In genomic region chr1:164713798-164714551, GRCm38 (mm10) we compare ENCODE assay signal across 18 mouse cellular contexts.
DNase-seq lines count a peak whose midpoint lies in the region; ATAC-seq and TF ChIP-seq lines count a peak whose summit lies in the region.
"Had no signal": no experiment of that assay in that cellular context is flagged by ENCODE, and none has a peak within 500 bp of the region (broad histone marks: within the 10 kb centered on the region; RNA-seq: fewer than 3 reads in every experiment).

No protein-coding gene starts in this region.

- peak; percentile 100 for DNase-seq in liver, adult 2 months (ENCODE audit: extremely low read depth, low read depth, low spot score)
- DNase-seq in liver: no peak
- DNase-seq in liver, embryonic 14.5 days (ENCODE audit: low read depth in 3 of 3, low spot score in 3 of 3): peak in 2 of 3 experiments; percentile 24
- no peak for DNase-seq in retina, embryonic 14.5 days (ENCODE audit: low spot score)
- DNase-seq in midbrain, embryonic 11.5 days (ENCODE audit: low spot score, missing footprints): no peak
- DNase-seq in neural tube, embryonic 10.5 days (ENCODE audit: extremely low spot score, low spot score): no peak
- DNase-seq: adrenal gland, postnatal 25 days; cerebellum, postnatal 10 days; right cerebral cortex, postnatal 14 days had no signal

- no peak for TF ChIP-seq POLR2A in liver, adult 2 months (IDR thresholded peaks at IDR 0.05; ENCODE audit: extremely low read depth, insufficient read depth, low read length)

- H3K79me2 ChIP-seq in liver, adult 2 months (ENCODE audit: control insufficient read depth, insufficient read depth, low read length): no peaks in the 10 kb centered on the region

- no peak for TF ChIP-seq CTCF in liver, adult 2 months (IDR thresholded peaks at IDR 0.05; ENCODE audit: low read depth, low read length)
- no peak for TF ChIP-seq CTCF in liver, embryonic 14.5 days (IDR thresholded peaks at IDR 0.05; ENCODE audit: low read depth)

- WGBS in liver, adult 2 months: 13% methylated on average over 4 of the region's 4 CpGs
- 53% methylated on average over 4 of the region's 4 CpGs for WGBS in kidney, embryonic 14.5 days
- 37% methylated on average over 4 of the region's 4 CpGs for WGBS in liver, embryonic 14.5 days (ENCODE audit: insufficient replicate concordance)
- WGBS in stomach, embryonic 15.5 days: 46% methylated on average over 4 of the region's 4 CpGs
- WGBS in midbrain, embryonic 11.5 days: 85% methylated on average over 4 of the region's 4 CpGs

- TF ChIP-seq EP300 in liver, embryonic 14.5 days (IDR thresholded peaks at IDR 0.05; ENCODE audit: low read depth): no peak

- no peak overlapping the region for H3K9ac ChIP-seq in liver, adult 2 months (ENCODE audit: low read depth, low read length)
- no peak overlapping the region for H3K9ac ChIP-seq in kidney, embryonic 14.5 days (ENCODE audit: low read depth, low read length)
- H3K9ac ChIP-seq in liver, embryonic 14.5 days (replicated peaks): no peak overlapping the region
- H3K9ac ChIP-seq in stomach, embryonic 15.5 days: no peak overlapping the region
- H3K9ac ChIP-seq in midbrain, embryonic 11.5 days (ENCODE audit: low read length): no peak overlapping the region
- H3K9ac ChIP-seq: embryonic facial prominence, embryonic 12.5 days; heart, embryonic 15.5 days; hindbrain, embryonic 14.5 days; limb, embryonic 13.5 days; midbrain, embryonic 12.5 days had no signal

- no peak overlapping the region for H3K4me2 ChIP-seq in kidney, embryonic 14.5 days (replicated peaks; ENCODE audit: low read depth, low read length)
- no peak overlapping the region for H3K4me2 ChIP-seq in liver, embryonic 14.5 days (ENCODE audit: low read depth)
- no peak overlapping the region for H3K4me2 ChIP-seq in stomach, embryonic 15.5 days
- H3K4me2 ChIP-seq in midbrain, embryonic 11.5 days: no peak overlapping the region
- H3K4me2 ChIP-seq: embryonic facial prominence, embryonic 12.5 days; heart, embryonic 15.5 days; hindbrain, embryonic 14.5 days; limb, embryonic 13.5 days; midbrain, embryonic 12.5 days had no signal

- H3K9me3 ChIP-seq in kidney, embryonic 14.5 days (ENCODE audit: control insufficient read depth, low read length): no peaks in the 10 kb centered on the region
- no peaks in the 10 kb centered on the region for H3K9me3 ChIP-seq in liver, embryonic 14.5 days (ENCODE audit: control insufficient read depth, low read length)
- no peaks in the 10 kb centered on the region for H3K9me3 ChIP-seq in stomach, embryonic 15.5 days
- H3K9me3 ChIP-seq in midbrain, embryonic 11.5 days (ENCODE audit: control insufficient read depth, low read length): no peaks in the 10 kb centered on the region
- H3K9me3 ChIP-seq: embryonic facial prominence, embryonic 12.5 days; heart, embryonic 15.5 days; limb, embryonic 13.5 days; midbrain, embryonic 12.5 days had no signal

- no peaks in the 10 kb centered on the region for H3K27me3 ChIP-seq in liver, adult 2 months (ENCODE audit: control insufficient read depth, insufficient read depth, low read length)
- no peaks in the 10 kb centered on the region for H3K27me3 ChIP-seq in kidney, embryonic 14.5 days (ENCODE audit: control insufficient read depth, insufficient read depth, low read length)
- no peaks in the 10 kb centered on the region for H3K27me3 ChIP-seq in liver, embryonic 14.5 days (ENCODE audit: control insufficient read depth, insufficient read depth, low read length)
- H3K27me3 ChIP-seq in stomach, embryonic 15.5 days (replicated peaks): no peaks in the 10 kb centered on the region
- H3K27me3 ChIP-seq in midbrain, embryonic 11.5 days (ENCODE audit: control insufficient read depth, insufficient read depth, low read length): no peaks in the 10 kb centered on the region
- H3K27me3 ChIP-seq: embryonic facial prominence, embryonic 12.5 days; heart, embryonic 15.5 days; limb, embryonic 13.5 days; midbrain, embryonic 12.5 days had no signal

- ATAC-seq in kidney, embryonic 14.5 days (ENCODE audit: low FRiP score, low TSS enrichment): peak; percentile 87
- ATAC-seq in liver, embryonic 14.5 days (ENCODE audit: insufficient read depth): peak; percentile 65
- peak; percentile 91 for ATAC-seq in stomach, embryonic 15.5 days (ENCODE audit: insufficient read depth, low FRiP score, low read depth)
- ATAC-seq in midbrain, embryonic 11.5 days (ENCODE audit: low FRiP score): no peak

- H3K4me3 ChIP-seq in liver, adult 2 months (ENCODE audit: insufficient read depth, low read depth, low read length): no peak overlapping the region
- H3K4me3 ChIP-seq in kidney, embryonic 14.5 days (ENCODE audit: low read length): no peak overlapping the region
- H3K4me3 ChIP-seq in liver, embryonic 14.5 days (ENCODE audit: insufficient read depth in 1 of 2, low read depth in 2 of 2, low read length in 2 of 2): no peak overlapping the region
- H3K4me3 ChIP-seq in stomach, embryonic 15.5 days (replicated peaks): no peak overlapping the region
- H3K4me3 ChIP-seq in midbrain, embryonic 11.5 days (ENCODE audit: low read depth, low read length): no peak overlapping the region
- H3K4me3 ChIP-seq: embryonic facial prominence, embryonic 12.5 days; heart, embryonic 15.5 days; left cerebral cortex, adult 2 months; limb, embryonic 13.5 days; midbrain, embryonic 12.5 days; myocyte had no signal

- peaks cover 9% of the 10 kb centered on the region; the same call in 1 of the 2 replicates for H3K4me1 ChIP-seq in liver, adult 2 months (ENCODE audit: control insufficient read depth, insufficient read depth, low read length)
- no peaks in the 10 kb centered on the region for H3K4me1 ChIP-seq in kidney, embryonic 14.5 days (ENCODE audit: control insufficient read depth, insufficient read depth, low read length)
- no peaks in the 10 kb centered on the region for H3K4me1 ChIP-seq in liver, embryonic 14.5 days (replicated peaks; ENCODE audit: control insufficient read depth in 2 of 2, insufficient read depth in 2 of 2, low read length in 1 of 2)
- no peaks in the 10 kb centered on the region for H3K4me1 ChIP-seq in stomach, embryonic 15.5 days
- H3K4me1 ChIP-seq in midbrain, embryonic 11.5 days (ENCODE audit: control insufficient read depth, insufficient read depth, low read length): no peaks in the 10 kb centered on the region
- H3K4me1 ChIP-seq: embryonic facial prominence, embryonic 12.5 days; heart, embryonic 15.5 days; limb, embryonic 13.5 days; midbrain, embryonic 12.5 days had no signal

- H3K27ac ChIP-seq in liver, adult 2 months (replicated peaks; ENCODE audit: insufficient read depth, low read depth, low read length): no peak overlapping the region; the same call in 1 of the 2 replicates
- H3K27ac ChIP-seq in kidney, embryonic 14.5 days (ENCODE audit: low read depth, low read length): peak overlapping the region; percentile 5; the same call in 1 of the 2 replicates
- no peak overlapping the region for H3K27ac ChIP-seq in liver, embryonic 14.5 days
- H3K27ac ChIP-seq in stomach, embryonic 15.5 days: peak overlapping the region; percentile 48; the same call in 1 of the 2 replicates
- no peak overlapping the region for H3K27ac ChIP-seq in midbrain, embryonic 11.5 days (ENCODE audit: low read depth, low read length)
- H3K27ac ChIP-seq: embryonic facial prominence, embryonic 12.5 days; heart, embryonic 15.5 days; hindbrain, embryonic 14.5 days; left cerebral cortex, adult 2 months; limb, embryonic 13.5 days; midbrain, embryonic 12.5 days had no signal

- no peaks in the 10 kb centered on the region for H3K36me3 ChIP-seq in liver, adult 2 months (ENCODE audit: control insufficient read depth, insufficient read depth, low read length)
- no peaks in the 10 kb centered on the region for H3K36me3 ChIP-seq in kidney, embryonic 14.5 days (ENCODE audit: control insufficient read depth, insufficient read depth, low read length)
- no peaks in the 10 kb centered on the region for H3K36me3 ChIP-seq in liver, embryonic 14.5 days (replicated peaks; ENCODE audit: control insufficient read depth, insufficient read depth, low read depth)
- H3K36me3 ChIP-seq in stomach, embryonic 15.5 days: no peaks in the 10 kb centered on the region
- no peaks in the 10 kb centered on the region for H3K36me3 ChIP-seq in midbrain, embryonic 11.5 days (ENCODE audit: control insufficient read depth, insufficient read depth, low read length)
- H3K36me3 ChIP-seq: embryonic facial prominence, embryonic 12.5 days; heart, embryonic 15.5 days; limb, embryonic 13.5 days; midbrain, embryonic 12.5 days had no signal

Comparison
In these comparisons a context has a peak if more than half of its experiments do, and no peak if none do; other contexts are left out.
1. DNase-seq: peak in liver, adult 2 months (single experiment) and liver, embryonic 14.5 days (2 of 3); none in liver (single experiment), retina, embryonic 14.5 days (single experiment), midbrain, embryonic 11.5 days (single experiment) and neural tube, embryonic 10.5 days (single experiment).
2. H3K27ac ChIP-seq: peak in kidney, embryonic 14.5 days (single experiment) and stomach, embryonic 15.5 days (single experiment); none in liver, adult 2 months (single experiment), liver, embryonic 14.5 days (single experiment) and midbrain, embryonic 11.5 days (single experiment).